Mouse (Mus musculus) liver, embryonic 14.5 days (tissue): ENCODE data around the gene Cda.

Source experiments
- CTCF ChIP-seq: IDR thresholded peaks from 2 replicates; pipeline ENCODE4 v1.5.1; 2016; ENCODE audit warnings: antibody characterized with exemption, low read depth, control low read depth
- EP300 ChIP-seq: IDR thresholded peaks from 2 replicates; pipeline ENCODE4 v1.6.1; 2016; ENCODE audit warnings: antibody characterized with exemption, low read depth

- TF ChIP-seq CTCF (no peak), EP300 (no peak)
Measured at GRCm38 (mm10) chr4:138358176-138358575, 9.6 kb downstream of the Cda start.
